Mouse (Mus musculus): ENCODE data around the gene Immp2l. TPM values are rescaled to one million over a fixed set of nuclear protein-coding genes. Genes with fewer than 3 reads are reported as not detected.

Gene Immp2l
- polyA plus RNA-seq, 2 experiments, result 4.3 to 11.2 TPM

DNA sequence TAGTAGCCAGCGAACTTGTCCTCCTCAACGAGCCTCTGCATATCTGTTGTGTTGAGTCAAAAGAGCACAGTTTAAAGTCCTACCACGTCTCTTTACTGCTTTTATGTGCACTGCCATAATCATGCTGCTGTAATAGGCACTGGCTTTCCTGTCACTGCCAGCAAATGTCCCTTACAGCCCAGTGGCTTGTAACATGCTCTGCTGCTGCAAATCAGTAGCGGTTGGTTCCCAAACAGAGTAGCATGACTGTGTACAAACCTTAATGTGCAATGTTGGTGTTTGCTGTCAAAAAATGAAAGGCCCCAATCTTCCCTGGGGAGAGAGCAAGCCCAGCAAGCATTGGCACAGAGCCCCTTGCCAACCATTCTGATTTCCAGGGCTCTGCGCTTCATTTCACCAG is 918.0 kb downstream of the Immp2l start:
- no peaks in the 10 kb centered on the region for H3K9me3 ChIP-seq (ENCODE audit: control insufficient read depth, low read length)
- H3K36me3 ChIP-seq (replicated peaks; ENCODE audit: control insufficient read depth, insufficient read depth, low read depth), result no peaks in the 10 kb centered on the region
- no peak overlapping the region for H3K4me2 ChIP-seq (ENCODE audit: low read depth)
- DNase-seq (ENCODE audit: low read depth in 3 of 3, low spot score in 3 of 3), result no peak
- TF ChIP-seq CTCF (IDR thresholded peaks at IDR 0.05; ENCODE audit: low read depth), result no peak
- TF ChIP-seq EP300 (IDR thresholded peaks at IDR 0.05; ENCODE audit: low read depth), result no peak
- H3K27me3 ChIP-seq (ENCODE audit: control insufficient read depth, insufficient read depth, low read length), result no peaks in the 10 kb centered on the region
- ATAC-seq (ENCODE audit: insufficient read depth), result no peak
- H3K4me1 ChIP-seq (replicated peaks; ENCODE audit: control insufficient read depth in 2 of 2, insufficient read depth in 2 of 2, low read length in 1 of 2), result no peaks in the 10 kb centered on the region
- no peak overlapping the region for H3K27ac ChIP-seq
- no peak overlapping the region for H3K4me3 ChIP-seq (ENCODE audit: insufficient read depth in 1 of 2, low read depth in 2 of 2, low read length in 2 of 2)
- WGBS (ENCODE audit: insufficient replicate concordance), result 59% methylated on average over 5 of the region's 5 CpGs
- H3K9ac ChIP-seq (replicated peaks), result no peak overlapping the region

DNA sequence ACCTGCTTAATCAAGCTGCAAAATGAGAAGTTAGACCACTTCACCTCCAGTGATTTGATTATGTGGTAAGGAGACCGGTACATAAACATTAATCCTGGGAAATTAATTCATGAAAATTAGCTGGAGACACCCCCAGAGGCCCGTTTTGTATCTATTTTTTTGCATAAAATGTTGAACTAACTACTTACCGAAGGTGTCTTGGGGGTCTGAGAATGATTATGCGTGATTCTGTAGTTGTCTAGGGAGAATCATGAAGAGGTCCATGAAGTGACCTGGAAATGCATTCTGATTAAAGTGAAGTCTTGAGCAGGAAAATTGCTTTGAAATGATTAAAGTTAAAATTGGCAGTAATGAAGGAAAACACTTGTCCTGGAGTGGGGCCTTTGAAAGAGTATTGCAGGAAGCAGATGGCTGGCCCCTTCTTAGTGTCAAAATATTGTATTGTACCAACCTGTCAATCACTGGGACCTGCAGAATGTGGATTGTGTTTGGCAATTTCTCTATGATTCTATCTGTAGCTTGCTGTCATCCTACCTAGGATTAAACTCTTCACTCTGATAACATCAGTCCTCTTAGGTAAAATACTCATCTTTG is 920.3 kb downstream of the Immp2l start:
- Histone ChIP-seq H3K9me3 (ENCODE audit: control insufficient read depth, low read length) (no peaks in the 10 kb centered on the region), H3K4me1 (replicated peaks; ENCODE audit: control insufficient read depth in 2 of 2, insufficient read depth in 2 of 2, low read length in 1 of 2) (no peaks in the 10 kb centered on the region), H3K36me3 (replicated peaks; ENCODE audit: control insufficient read depth, insufficient read depth, low read depth) (no peaks in the 10 kb centered on the region), H3K4me2 (ENCODE audit: low read depth) (no peak overlapping the region), H3K9ac (replicated peaks) (no peak overlapping the region), H3K27ac (no peak overlapping the region), H3K4me3 (ENCODE audit: insufficient read depth in 1 of 2, low read depth in 2 of 2, low read length in 2 of 2) (no peak overlapping the region), H3K27me3 (ENCODE audit: control insufficient read depth, insufficient read depth, low read length) (no peaks in the 10 kb centered on the region)
- no peak for DNase-seq (ENCODE audit: low read depth in 3 of 3, low spot score in 3 of 3)
- ATAC-seq (ENCODE audit: insufficient read depth), result no peak
- WGBS (ENCODE audit: insufficient replicate concordance), result 58% methylated on average over 4 of the region's 4 CpGs
- TF ChIP-seq EP300 (IDR thresholded peaks at IDR 0.05; ENCODE audit: low read depth), result no peak
- TF ChIP-seq CTCF (IDR thresholded peaks at IDR 0.05; ENCODE audit: low read depth), result no peak

DNA sequence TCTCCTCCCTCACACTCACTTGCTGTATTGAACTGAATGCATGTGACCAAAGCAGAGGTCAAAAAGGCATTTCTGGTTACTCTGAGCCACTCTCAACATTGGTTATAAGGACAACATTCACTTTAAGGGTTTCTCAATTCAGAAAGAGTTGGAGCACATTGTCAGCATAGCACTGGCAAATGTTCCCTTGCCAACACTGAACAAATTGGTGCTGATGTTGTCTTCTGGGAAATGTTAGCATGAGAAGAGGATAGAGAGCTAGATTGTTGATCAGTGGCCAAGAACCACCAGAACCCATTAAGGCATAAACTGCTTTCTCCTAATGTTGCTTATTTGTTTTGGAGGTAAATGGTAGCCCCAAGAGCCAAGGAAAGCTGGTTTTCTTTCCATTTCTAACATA is 922.6 kb downstream of the Immp2l start:
- no peak overlapping the region for H3K4me2 ChIP-seq (ENCODE audit: low read depth)
- no peak overlapping the region for H3K27ac ChIP-seq
- no peak overlapping the region for H3K4me3 ChIP-seq (ENCODE audit: insufficient read depth in 1 of 2, low read depth in 2 of 2, low read length in 2 of 2)
- no peaks in the 10 kb centered on the region for H3K9me3 ChIP-seq (ENCODE audit: control insufficient read depth, low read length)
- H3K36me3 ChIP-seq (replicated peaks; ENCODE audit: control insufficient read depth, insufficient read depth, low read depth), result no peaks in the 10 kb centered on the region
- H3K9ac ChIP-seq (replicated peaks), result no peak overlapping the region
- no peaks in the 10 kb centered on the region for H3K27me3 ChIP-seq (ENCODE audit: control insufficient read depth, insufficient read depth, low read length)
- DNase-seq (ENCODE audit: low read depth in 3 of 3, low spot score in 3 of 3) (no peak), ATAC-seq (ENCODE audit: insufficient read depth) (no peak)
- TF ChIP-seq EP300 (IDR thresholded peaks at IDR 0.05; ENCODE audit: low read depth) (no peak), CTCF (IDR thresholded peaks at IDR 0.05; ENCODE audit: low read depth) (no peak)
- H3K4me1 ChIP-seq (replicated peaks; ENCODE audit: control insufficient read depth in 2 of 2, insufficient read depth in 2 of 2, low read length in 1 of 2), result no peaks in the 10 kb centered on the region

- no peak overlapping the region for H3K27ac ChIP-seq
- H3K9ac ChIP-seq (replicated peaks), result no peak overlapping the region
- TF ChIP-seq EP300 (IDR thresholded peaks at IDR 0.05; ENCODE audit: low read depth) (no peak), CTCF (IDR thresholded peaks at IDR 0.05; ENCODE audit: low read depth) (no peak)
- WGBS (ENCODE audit: insufficient replicate concordance), result 45% methylated on average over 1 of the region's 1 CpGs
- DNase-seq (ENCODE audit: low read depth in 3 of 3, low spot score in 3 of 3) (no peak), ATAC-seq (ENCODE audit: insufficient read depth) (no peak)
- no peaks in the 10 kb centered on the region for H3K9me3 ChIP-seq (ENCODE audit: control insufficient read depth, low read length)
- H3K36me3 ChIP-seq (replicated peaks; ENCODE audit: control insufficient read depth, insufficient read depth, low read depth), result no peaks in the 10 kb centered on the region
- H3K4me3 ChIP-seq (ENCODE audit: insufficient read depth in 1 of 2, low read depth in 2 of 2, low read length in 2 of 2), result no peak overlapping the region
- no peaks in the 10 kb centered on the region for H3K4me1 ChIP-seq (replicated peaks; ENCODE audit: control insufficient read depth in 2 of 2, insufficient read depth in 2 of 2, low read length in 1 of 2)
- no peak overlapping the region for H3K4me2 ChIP-seq (ENCODE audit: low read depth)
- H3K27me3 ChIP-seq (ENCODE audit: control insufficient read depth, insufficient read depth, low read length), result no peaks in the 10 kb centered on the region
Observed at GRCm38 (mm10) chr12:41949409-41949808, 925.5 kb downstream of the Immp2l start.

GRCm38 (mm10) chr12:41949841-41950241 is 926.0 kb downstream of the Immp2l start:
- ATAC-seq (ENCODE audit: insufficient read depth), result no peak
- no peak for DNase-seq (ENCODE audit: low read depth in 3 of 3, low spot score in 3 of 3)
- H3K4me3 ChIP-seq (ENCODE audit: insufficient read depth in 1 of 2, low read depth in 2 of 2, low read length in 2 of 2), result no peak overlapping the region
- H3K4me1 ChIP-seq (replicated peaks; ENCODE audit: control insufficient read depth in 2 of 2, insufficient read depth in 2 of 2, low read length in 1 of 2), result no peaks in the 10 kb centered on the region
- no peaks in the 10 kb centered on the region for H3K27me3 ChIP-seq (ENCODE audit: control insufficient read depth, insufficient read depth, low read length)
- H3K9me3 ChIP-seq (ENCODE audit: control insufficient read depth, low read length), result no peaks in the 10 kb centered on the region
- 57% methylated on average over 6 of the region's 6 CpGs for WGBS (ENCODE audit: insufficient replicate concordance)
- H3K27ac ChIP-seq, result no peak overlapping the region
- H3K4me2 ChIP-seq (ENCODE audit: low read depth), result no peak overlapping the region
- TF ChIP-seq CTCF (IDR thresholded peaks at IDR 0.05; ENCODE audit: low read depth) (no peak), EP300 (IDR thresholded peaks at IDR 0.05; ENCODE audit: low read depth) (no peak)
- H3K9ac ChIP-seq (replicated peaks), result no peak overlapping the region
- no peaks in the 10 kb centered on the region for H3K36me3 ChIP-seq (replicated peaks; ENCODE audit: control insufficient read depth, insufficient read depth, low read depth)

Measured in liver, embryonic 14.5 days (tissue).